Comparison of ENCODE assay signal across 8 mouse cellular contexts in genomic region chr1:182527921-182528858, GRCm38 (mm10). TPM values are rescaled to one million over a fixed set of nuclear protein-coding genes. Genes with fewer than 3 reads are reported as not detected.
DNase-seq lines count a peak whose midpoint lies in the region; ATAC-seq and TF ChIP-seq lines count a peak whose summit lies in the region.

No protein-coding gene starts in this region.

- peak overlapping the region; percentile 57 for H3K4me2 ChIP-seq in heart, embryonic 13.5 days

- no peaks in the 10 kb centered on the region for H3K27me3 ChIP-seq in heart, embryonic 13.5 days (replicated peaks)

- peak; percentile 44 to 50 for DNase-seq in spleen, adult 18-20 months
- no peak for DNase-seq in spleen, adult 12 weeks (ENCODE audit: low spot score)
- peak; percentile 36 for DNase-seq in liver
- peak; percentile 51 to 65 for DNase-seq in natural killer cell, adult 2 months (ENCODE audit: low spot score in 2 of 2)
- no peak for DNase-seq in cerebellum, adult 11-12 months
- no peak for DNase-seq in layer of hippocampus, postnatal 25 days (ENCODE audit: extremely low spot score in 1 of 2, low spot score in 1 of 2)

- H3K4me1 ChIP-seq in bone marrow macrophage, adult 2 months (ENCODE audit: control insufficient read depth, insufficient read depth, low read length) = peaks cover 14% of the 10 kb centered on the region
- peaks cover 18% of the 10 kb centered on the region for H3K4me1 ChIP-seq in heart, embryonic 13.5 days

- peak overlapping the region; percentile 71 for H3K9ac ChIP-seq in heart, embryonic 13.5 days

- peak overlapping the region; percentile 31 for H3K4me3 ChIP-seq in bone marrow macrophage, adult 2 months (ENCODE audit: insufficient read depth, low read length)
- H3K4me3 ChIP-seq in heart, embryonic 13.5 days = 0 out of 2 replicates have a peak overlapping the region, but pooled peaks have one; percentile 13

- no peak for TF ChIP-seq POLR2A in bone marrow macrophage, adult 2 months (IDR thresholded peaks at IDR 0.05; ENCODE audit: borderline replicate concordance, low read depth, low read length)

- peak; percentile 46 for ATAC-seq in heart, embryonic 13.5 days (ENCODE audit: extremely low read depth, insufficient number of reproducible peaks, low FRiP score, low TSS enrichment)

- H3K9me3 ChIP-seq in heart, embryonic 13.5 days = no peaks in the 10 kb centered on the region; the same call in 1 of the 2 replicates

- TF ChIP-seq CTCF in bone marrow macrophage, adult 2 months (IDR thresholded peaks at IDR 0.05; ENCODE audit: low read depth, low read length) = no peak

- 12% methylated on average over 19 of the region's 19 CpGs for WGBS in heart, embryonic 13.5 days

- H3K27ac ChIP-seq in bone marrow macrophage, adult 2 months (ENCODE audit: insufficient read depth, low read depth, low read length) = peak overlapping the region; percentile 32
- H3K27ac ChIP-seq in heart, embryonic 13.5 days (replicated peaks) = 0 out of 2 replicates have a peak overlapping the region, but pooled peaks have one; percentile 12

- no peaks in the 10 kb centered on the region for H3K36me3 ChIP-seq in heart, embryonic 13.5 days

RNA-seq across cellular contexts. Expression of gene Capn2, which starts 10.8 kb away (rescaled TPM):
- 132 and 135 TPM in 2 replicates for polyA plus RNA-seq in bone marrow macrophage, adult 2 months (2012; ENCODE audit: insufficient read depth, insufficient read length, missing spikeins)
- polyA plus RNA-seq in heart, embryonic 13.5 days (2015; fragmentation: Nextera tagmentation; extraction: Ambion mirVana) = 90.2 and 93.3 TPM in 2 replicates
- 10 to 100 TPM; 59.4 to 62.3 TPM for total RNA-seq in layer of hippocampus, postnatal 25 days (2021)

RNA-seq across cellular contexts. Expression of gene Capn8, which starts 36.6 kb away (rescaled TPM):
- polyA plus RNA-seq in bone marrow macrophage, adult 2 months (2012; ENCODE audit: insufficient read depth, insufficient read length, missing spikeins) = not detected in 2 replicates
- polyA plus RNA-seq in heart, embryonic 13.5 days (2015; fragmentation: Nextera tagmentation; extraction: Ambion mirVana) = not detected in 2 replicates
- not detected for total RNA-seq in layer of hippocampus, postnatal 25 days (2021)

Comparison
In these comparisons a context has a peak if more than half of its experiments do, and no peak if none do; other contexts are left out.
1. DNase-seq: peak in spleen, adult 18-20 months (2 of 2), liver (single experiment) and natural killer cell, adult 2 months (2 of 2); none in spleen, adult 12 weeks (single experiment), cerebellum, adult 11-12 months (single experiment) and layer of hippocampus, postnatal 25 days (0 of 2).